Mouse (Mus musculus): Measurements from ENCODE around the gene Fez2. TPM values are rescaled to one million over a fixed set of nuclear protein-coding genes. Genes with fewer than 3 reads are reported as not detected.
A peak's percentile ranks its signal among the peaks of the same experiment; 100 is the strongest.

Gene Fez2
- polyA plus RNA-seq, 1 experiment from 2014 or later = 34.6 TPM

GRCm38 (mm10) chr17:78355611-78356010 lies 62.3 kb downstream of the Fez2 start:
- Histone ChIP-seq H3K27ac (no peak overlapping the region), H3K36me3 (replicated peaks) (peaks cover 14% of the 10 kb centered on the region), H3K9me3 (no peaks in the 10 kb centered on the region), H3K4me1 (peaks cover 34% of the 10 kb centered on the region), H3K4me3 (no peak overlapping the region), H3K27me3 (ENCODE audit: poor library complexity, severe bottlenecking) (peaks cover 19% of the 10 kb centered on the region; the same call in 1 of the 2 replicates)
- 85% methylated on average over 8 of the region's 8 CpGs for whole genome bisulfite sequencing
- no peak for DNase-seq (ENCODE audit: extremely low spot score, low spot score)

GRCm38 (mm10) chr17:78354871-78355270 lies 63.1 kb downstream of the Fez2 start:
- 90% methylated on average over 12 of the region's 12 CpGs for WGBS
- H3K27ac ChIP-seq = no peak overlapping the region
- DNase-seq (ENCODE audit: extremely low spot score, low spot score) = no peak
- no peaks in the 10 kb centered on the region for H3K9me3 ChIP-seq
- H3K27me3 ChIP-seq (ENCODE audit: poor library complexity, severe bottlenecking) = peaks cover 12% of the 10 kb centered on the region; the same call in 1 of the 2 replicates
- H3K4me3 ChIP-seq = no peak overlapping the region
- H3K36me3 ChIP-seq (replicated peaks) = peaks cover 15% of the 10 kb centered on the region
- H3K4me1 ChIP-seq = peaks cover 34% of the 10 kb centered on the region

GRCm38 (mm10) chr17:78354411-78354810 lies 63.5 kb downstream of the Fez2 start:
- 86% methylated on average over 2 of the region's 2 CpGs for WGBS
- Histone ChIP-seq H3K4me3 (no peak overlapping the region), H3K36me3 (replicated peaks) (peaks cover 16% of the 10 kb centered on the region), H3K27ac (no peak overlapping the region), H3K27me3 (ENCODE audit: poor library complexity, severe bottlenecking) (peaks cover 9% of the 10 kb centered on the region; the same call in 1 of the 2 replicates), H3K9me3 (no peaks in the 10 kb centered on the region), H3K4me1 (peaks cover 31% of the 10 kb centered on the region)
- no peak for DNase-seq (ENCODE audit: extremely low spot score, low spot score)

GRCm38 (mm10) chr17:78352500-78352855 lies 65.5 kb downstream of the Fez2 start:
- Histone ChIP-seq H3K4me1 (peaks cover 31% of the 10 kb centered on the region), H3K9me3 (no peaks in the 10 kb centered on the region), H3K4me3 (no peak overlapping the region), H3K27ac (0 out of 2 replicates have a peak overlapping the region, but pooled peaks have one; percentile 40), H3K36me3 (replicated peaks) (peaks cover 24% of the 10 kb centered on the region), H3K27me3 (ENCODE audit: poor library complexity, severe bottlenecking) (peaks cover 9% of the 10 kb centered on the region; the same call in 1 of the 2 replicates)
- 83% methylated on average over 3 of the region's 3 CpGs for WGBS
- DNase-seq (ENCODE audit: extremely low spot score, low spot score) = no peak

- H3K27me3 ChIP-seq (ENCODE audit: poor library complexity, severe bottlenecking) = peaks cover 9% of the 10 kb centered on the region; the same call in 1 of the 2 replicates
- peaks cover 31% of the 10 kb centered on the region for H3K4me1 ChIP-seq
- WGBS = 88% methylated on average over 12 of the region's 12 CpGs
- 0 out of 2 replicates have a peak overlapping the region, but pooled peaks have one; percentile 40 for H3K27ac ChIP-seq
- DNase-seq (ENCODE audit: extremely low spot score, low spot score) = no peak
- peaks cover 27% of the 10 kb centered on the region for H3K36me3 ChIP-seq (replicated peaks)
- H3K4me3 ChIP-seq = no peak overlapping the region
- no peaks in the 10 kb centered on the region for H3K9me3 ChIP-seq
Measured at GRCm38 (mm10) chr17:78351676-78352499, 66.1 kb downstream of the Fez2 start.

- H3K27ac ChIP-seq = no peak overlapping the region
- WGBS = 95% methylated on average over 17 of the region's 17 CpGs
- no peak overlapping the region for H3K4me3 ChIP-seq
- no peaks in the 10 kb centered on the region for H3K9me3 ChIP-seq
- peaks cover 12% of the 10 kb centered on the region for H3K4me1 ChIP-seq
- H3K27me3 ChIP-seq (ENCODE audit: poor library complexity, severe bottlenecking) = no peaks in the 10 kb centered on the region
- DNase-seq (ENCODE audit: extremely low spot score, low spot score) = no peak
- H3K36me3 ChIP-seq (replicated peaks) = peaks cover 20% of the 10 kb centered on the region
Measured at GRCm38 (mm10) chr17:78347111-78347801, 70.7 kb downstream of the Fez2 start.

- DNase-seq (ENCODE audit: extremely low spot score, low spot score) = no peak
- Histone ChIP-seq H3K4me1 (peaks cover 6% of the 10 kb centered on the region; the same call in 1 of the 2 replicates), H3K9me3 (no peaks in the 10 kb centered on the region), H3K27ac (no peak overlapping the region), H3K27me3 (ENCODE audit: poor library complexity, severe bottlenecking) (no peaks in the 10 kb centered on the region), H3K4me3 (no peak overlapping the region), H3K36me3 (replicated peaks) (peaks cover 12% of the 10 kb centered on the region; the same call in 1 of the 2 replicates)
- 94% methylated on average over 3 of the region's 3 CpGs for WGBS
Measured at GRCm38 (mm10) chr17:78343688-78344087, 74.3 kb downstream of the Fez2 start.

- Histone ChIP-seq H3K4me1 (no peaks in the 10 kb centered on the region), H3K27ac (no peak overlapping the region), H3K9me3 (no peaks in the 10 kb centered on the region), H3K36me3 (replicated peaks) (peaks cover 22% of the 10 kb centered on the region), H3K27me3 (ENCODE audit: poor library complexity, severe bottlenecking) (no peaks in the 10 kb centered on the region), H3K4me3 (no peak overlapping the region)
- 92% methylated on average over 8 of the region's 8 CpGs for WGBS
- DNase-seq (ENCODE audit: extremely low spot score, low spot score) = no peak
Measured at GRCm38 (mm10) chr17:78335250-78335649, 82.7 kb downstream of the Fez2 start.

GRCm38 (mm10) chr17:78333275-78333674 lies 84.7 kb downstream of the Fez2 start:
- WGBS = 97% methylated on average over 10 of the region's 10 CpGs
- H3K9me3 ChIP-seq = no peaks in the 10 kb centered on the region
- no peak for DNase-seq (ENCODE audit: extremely low spot score, low spot score)
- no peaks in the 10 kb centered on the region for H3K27me3 ChIP-seq (ENCODE audit: poor library complexity, severe bottlenecking)
- no peak overlapping the region for H3K27ac ChIP-seq
- peaks cover 19% of the 10 kb centered on the region for H3K36me3 ChIP-seq (replicated peaks)
- no peak overlapping the region for H3K4me3 ChIP-seq
- no peaks in the 10 kb centered on the region for H3K4me1 ChIP-seq

GRCm38 (mm10) chr17:78331438-78331837 lies 86.5 kb downstream of the Fez2 start:
- 92% methylated on average over 8 of the region's 8 CpGs for WGBS
- H3K27me3 ChIP-seq (ENCODE audit: poor library complexity, severe bottlenecking) = no peaks in the 10 kb centered on the region
- H3K4me1 ChIP-seq = no peaks in the 10 kb centered on the region

GRCm38 (mm10) chr17:78328287-78328686 lies 89.7 kb downstream of the Fez2 start:
- H3K9me3 ChIP-seq = no peaks in the 10 kb centered on the region
- DNase-seq (ENCODE audit: extremely low spot score, low spot score) = no peak
- peaks cover 14% of the 10 kb centered on the region for H3K4me1 ChIP-seq
- WGBS = 86% methylated on average over 3 of the region's 3 CpGs
- no peak overlapping the region for H3K4me3 ChIP-seq
- no peaks in the 10 kb centered on the region for H3K27me3 ChIP-seq (ENCODE audit: poor library complexity, severe bottlenecking)
- H3K27ac ChIP-seq = no peak overlapping the region
- H3K36me3 ChIP-seq (replicated peaks) = peaks cover 5% of the 10 kb centered on the region

More at GRCm38 (mm10) chr17:78331438-78331837, 86.5 kb downstream of the Fez2 start:
- Histone ChIP-seq H3K27ac (no peak overlapping the region), H3K9me3 (no peaks in the 10 kb centered on the region), H3K4me3 (no peak overlapping the region), H3K36me3 (replicated peaks) (peaks cover 12% of the 10 kb centered on the region; the same call in 1 of the 2 replicates)
- DNase-seq (ENCODE audit: extremely low spot score, low spot score) = no peak

- Histone ChIP-seq H3K36me3 (replicated peaks) (peaks cover 5% of the 10 kb centered on the region), H3K4me1 (peaks cover 25% of the 10 kb centered on the region), H3K4me3 (no peak overlapping the region), H3K27ac (no peak overlapping the region), H3K9me3 (no peaks in the 10 kb centered on the region), H3K27me3 (ENCODE audit: poor library complexity, severe bottlenecking) (no peaks in the 10 kb centered on the region)
- no peak for DNase-seq (ENCODE audit: extremely low spot score, low spot score)
- 89% methylated on average over 4 of the region's 4 CpGs for whole genome bisulfite sequencing
Measured at GRCm38 (mm10) chr17:78327187-78327586, 90.8 kb downstream of the Fez2 start.

- no peaks in the 10 kb centered on the region for H3K9me3 ChIP-seq
- H3K27me3 ChIP-seq (ENCODE audit: poor library complexity, severe bottlenecking) = no peaks in the 10 kb centered on the region
- H3K36me3 ChIP-seq (replicated peaks) = peaks cover 5% of the 10 kb centered on the region
- H3K27ac ChIP-seq = no peak overlapping the region
- no peak for DNase-seq (ENCODE audit: extremely low spot score, low spot score)
- 81% methylated on average over 2 of the region's 2 CpGs for WGBS
- H3K4me1 ChIP-seq = peaks cover 26% of the 10 kb centered on the region
- H3K4me3 ChIP-seq = no peak overlapping the region
Measured at GRCm38 (mm10) chr17:78326381-78326780, 91.6 kb downstream of the Fez2 start.

All from forebrain, embryonic 10.5 days (tissue).